Mouse (Mus musculus): ENCODE measurements around the gene Sez6l2.
"Not testable (repeated sequence)": the region's sequence is repeated elsewhere in the genome, so short reads cannot be mapped to it uniquely, and the experiment has no call there.

Sez6l2 gene

DNA sequence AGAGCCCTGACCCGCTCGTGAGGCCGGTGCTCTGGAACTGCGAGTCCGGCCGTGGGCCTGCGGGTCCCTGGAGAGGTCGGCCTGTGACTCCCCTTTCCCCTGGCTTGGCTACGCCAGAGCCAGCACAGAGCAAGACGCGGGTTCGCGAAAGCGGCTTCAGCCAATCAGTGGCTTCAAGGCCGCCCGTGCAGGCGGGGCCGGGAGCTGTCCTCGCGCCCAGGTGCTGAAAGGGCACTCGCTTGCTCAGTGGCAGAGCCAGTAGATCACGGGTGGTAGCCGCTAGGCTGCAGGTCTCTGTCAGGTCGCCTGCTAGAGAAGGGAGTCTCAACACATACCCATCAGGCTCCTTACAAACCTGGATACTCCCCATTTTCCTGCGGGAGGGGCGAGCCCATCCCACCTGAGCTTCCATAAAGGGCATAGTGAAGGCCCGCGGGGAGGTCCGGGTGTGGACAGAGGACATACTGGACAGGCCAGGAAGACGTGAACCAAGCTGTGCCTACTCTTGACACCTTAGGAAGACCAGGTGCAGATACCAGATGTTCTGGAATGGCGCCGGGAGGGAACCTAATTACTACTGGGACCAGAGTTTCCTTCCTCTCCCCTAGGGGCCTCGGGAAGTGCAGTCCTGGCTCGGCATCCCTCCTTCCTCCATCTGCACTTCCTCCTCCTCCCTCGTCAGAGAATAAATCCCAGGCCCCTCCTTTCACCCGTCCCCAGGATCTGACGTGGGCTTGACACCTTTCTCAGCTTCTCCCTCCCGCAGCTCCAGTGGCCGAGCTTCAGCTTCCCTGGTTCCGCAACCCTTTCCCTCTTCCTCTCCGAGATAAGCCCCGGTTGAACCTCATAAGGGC is at the start of gene Sez6l2:
Gene Sez6l2 (plus strand): TSS at position 771 of the 854 bp plus-strand sequence.
- DNase-seq (ENCODE audit: low spot score) = peak; percentile 83

DNA sequence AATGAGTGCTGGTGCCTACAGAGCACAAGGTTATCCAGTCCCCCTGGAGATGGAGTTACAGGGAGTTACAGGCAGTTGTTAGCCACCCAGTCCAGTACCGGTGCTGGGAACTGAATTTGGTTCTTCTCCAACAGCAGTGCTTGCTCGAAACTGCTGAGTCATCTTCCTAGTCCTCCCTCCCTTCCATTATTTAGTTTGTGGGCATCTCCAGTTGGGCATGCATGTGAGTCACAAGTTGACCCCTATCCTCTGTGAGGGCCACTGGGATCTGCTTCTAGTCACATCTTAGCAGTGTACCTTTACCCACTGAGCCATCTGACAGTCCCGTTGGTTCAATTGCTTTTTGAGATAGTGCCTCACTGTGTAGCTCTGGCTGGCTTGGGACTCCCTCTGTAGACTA is 44.8 kb upstream of the Sez6l2 start:
- DNase-seq (ENCODE audit: low spot score) = no peak

DNA sequence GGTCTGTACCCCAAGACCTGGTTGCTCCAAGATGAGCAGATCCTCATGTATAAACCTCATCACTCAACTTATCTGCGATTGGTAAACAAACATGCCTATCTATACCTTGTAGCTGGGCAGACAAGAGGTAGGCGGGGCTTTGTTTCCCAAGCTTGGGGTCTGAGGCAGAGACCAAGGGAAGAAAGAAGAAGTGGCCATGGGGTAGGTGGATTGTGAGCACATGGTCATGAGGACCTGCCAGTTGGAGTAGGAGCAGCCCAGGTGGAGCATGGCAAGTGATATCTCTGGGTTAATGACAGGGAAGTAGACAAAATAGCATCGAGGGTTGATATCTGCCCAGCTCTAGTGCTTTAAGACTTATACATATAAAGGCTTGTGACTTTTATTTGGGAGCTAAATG is 35.5 kb upstream of the Sez6l2 start:
- DNase-seq (ENCODE audit: low spot score) = no peak

DNA sequence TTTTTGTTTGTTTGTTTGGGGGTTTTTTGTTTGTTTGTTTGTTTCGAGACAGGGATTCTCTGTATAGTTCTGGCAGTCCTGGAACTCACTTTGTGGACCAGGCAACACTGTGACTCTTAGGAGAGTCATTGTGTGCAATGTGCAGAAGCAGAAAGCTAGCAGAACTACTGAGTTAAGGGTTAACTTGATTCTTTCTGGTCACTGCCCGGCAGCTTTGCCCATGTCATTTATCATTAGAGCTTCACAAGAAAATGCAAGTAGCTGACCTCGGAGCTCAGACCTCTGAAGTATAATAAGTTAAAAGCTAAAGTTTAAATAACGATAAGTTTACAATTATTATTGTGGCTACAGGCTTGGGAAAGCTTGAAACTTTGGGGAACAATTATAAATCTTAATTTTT is 32.0 kb upstream of the Sez6l2 start:
- not testable (repeated sequence) for DNase-seq (ENCODE audit: low spot score)

DNA sequence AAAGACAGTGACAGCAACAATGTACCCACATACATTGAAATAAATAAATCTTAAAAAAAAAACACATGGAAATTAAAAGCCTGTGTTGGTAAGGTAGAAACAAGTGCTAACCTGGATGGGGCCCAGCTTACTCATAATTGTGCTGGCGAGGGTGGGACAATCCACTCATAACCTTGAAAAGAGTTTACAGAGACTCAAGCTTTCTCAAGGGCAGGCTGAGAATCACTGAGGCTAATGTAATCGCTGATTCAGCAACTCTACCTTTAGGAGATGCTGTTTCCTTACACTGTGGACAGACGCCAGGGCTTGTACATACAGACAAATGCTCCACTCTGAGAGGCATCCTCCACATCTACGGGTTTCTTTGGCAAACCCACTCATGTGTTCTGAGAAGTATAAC is 30.4 kb upstream of the Sez6l2 start:
- no peak for DNase-seq (ENCODE audit: low spot score)

DNA sequence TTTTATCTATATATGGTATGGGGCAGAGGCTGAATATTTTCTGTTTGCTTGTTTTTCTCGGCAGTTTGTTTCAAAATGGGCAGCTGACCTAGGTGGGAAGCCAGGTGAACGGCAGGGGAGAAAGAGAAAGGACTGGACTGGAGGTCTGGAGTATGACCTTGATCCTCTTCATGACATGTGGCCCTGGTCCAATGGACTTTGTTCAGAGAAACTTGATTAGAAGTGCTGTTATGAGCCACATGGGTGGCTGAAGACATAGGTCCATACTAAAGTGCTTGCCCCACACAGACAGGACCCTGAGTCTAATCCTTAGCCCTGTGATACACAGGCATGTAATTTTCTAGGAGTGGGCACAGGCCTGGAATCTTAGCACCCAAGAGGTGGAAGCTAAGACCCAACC is 28.8 kb upstream of the Sez6l2 start:
- no peak for DNase-seq (ENCODE audit: low spot score)

DNA sequence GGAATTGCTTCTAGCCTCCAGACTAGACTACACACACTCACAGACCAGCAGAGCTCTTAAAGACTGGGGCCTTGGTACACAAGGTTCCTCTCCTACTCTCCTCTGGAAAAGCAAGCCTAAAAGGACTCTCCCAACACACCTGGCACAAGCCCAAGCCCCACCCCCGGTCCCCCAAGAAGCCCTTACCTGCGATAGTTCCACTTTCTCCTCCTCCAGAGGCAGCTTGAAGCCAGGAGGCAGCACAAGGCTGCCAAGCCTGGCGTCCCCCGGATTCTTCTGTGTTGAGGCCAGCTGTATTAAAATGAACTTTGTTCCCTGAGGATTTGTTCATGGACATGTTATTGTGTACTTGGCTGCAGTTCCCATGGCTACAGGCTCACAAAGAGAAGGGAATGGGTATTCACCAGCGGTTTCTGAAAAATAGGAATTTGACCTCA is 27.7 kb upstream of the Sez6l2 start, which contains the start of gene Tmem219:
Gene Tmem219 (minus strand): TSS at position 294 of the 437 bp plus-strand sequence.
- peak; percentile 77 for DNase-seq (ENCODE audit: low spot score)

DNA sequence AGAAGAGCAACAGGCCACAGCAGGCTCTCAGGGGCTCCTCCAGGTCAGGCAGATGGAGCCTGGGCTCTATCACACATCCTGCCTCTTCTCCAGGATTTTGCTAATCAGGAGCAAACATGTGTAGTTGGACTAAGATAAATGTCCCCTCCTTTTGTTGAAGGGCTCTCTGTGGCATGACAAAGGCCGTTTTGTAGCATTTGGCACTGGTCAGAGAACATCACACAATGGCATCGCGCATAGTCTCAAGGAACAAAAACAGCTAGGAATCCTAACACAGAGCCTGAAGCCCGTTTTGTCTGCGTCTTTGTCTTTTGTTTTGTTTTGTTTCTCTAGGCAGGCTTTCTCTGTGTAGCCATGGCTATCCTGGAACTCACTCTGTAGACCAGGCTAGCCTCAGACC is 26.4 kb upstream of the Sez6l2 start:
- DNase-seq (ENCODE audit: low spot score) = no peak

DNA sequence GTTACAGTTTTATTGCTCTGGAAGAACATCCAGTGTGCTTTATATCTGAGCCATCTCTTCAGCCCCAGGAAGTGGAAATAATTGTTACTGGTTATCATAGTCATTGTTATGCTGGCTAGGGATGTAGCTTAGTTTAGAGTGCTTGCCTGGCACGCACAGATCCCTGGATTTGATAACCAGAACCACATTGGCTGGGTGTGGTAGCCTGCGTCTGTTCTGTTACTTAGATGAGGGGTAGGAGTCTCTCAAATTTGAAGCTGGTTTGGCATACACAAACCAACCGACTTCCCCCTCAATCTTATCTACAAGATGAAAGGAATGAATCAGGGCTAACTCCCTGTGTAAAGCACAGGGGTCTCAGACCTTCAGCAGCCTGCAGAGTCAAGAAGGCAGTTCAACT is 24.1 kb upstream of the Sez6l2 start:
- DNase-seq (ENCODE audit: low spot score) = no peak

DNA sequence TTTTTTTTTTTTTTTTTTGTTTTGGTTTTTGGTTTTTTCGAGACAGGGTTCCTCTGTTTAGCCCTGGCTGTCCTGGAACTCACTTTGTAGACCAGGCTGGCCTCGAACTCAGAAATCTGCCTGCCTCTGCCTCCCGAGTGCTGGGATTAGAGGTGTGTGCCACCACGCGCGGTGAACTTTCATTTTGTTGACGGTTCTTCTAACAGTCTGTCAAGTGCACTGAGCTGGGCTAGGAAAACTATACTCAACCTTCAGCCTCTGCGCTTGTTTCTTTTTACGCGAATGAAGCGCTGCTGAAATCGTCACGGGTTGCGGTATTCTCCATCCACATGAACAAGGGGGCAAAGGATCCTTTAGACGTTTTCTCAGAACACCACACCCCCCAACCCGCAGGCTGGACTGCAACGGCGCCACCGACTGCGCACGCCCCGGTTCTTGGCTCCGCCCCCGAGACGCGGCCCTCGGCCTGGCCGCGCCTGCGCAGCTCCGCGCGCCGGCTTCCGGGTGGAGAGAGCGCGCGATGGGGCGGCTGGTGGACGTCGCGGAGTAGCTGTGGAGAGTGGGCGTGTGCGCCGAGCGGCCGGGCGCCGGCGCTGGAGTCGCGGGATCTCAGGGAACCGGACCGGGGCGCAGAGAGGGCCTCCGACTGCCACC is 21.9 kb upstream of the Sez6l2 start, which contains the start of gene Kctd13:
Gene Kctd13 (plus strand): TSS at position 496 of the 654 bp plus-strand sequence.
- peak; percentile 93 for DNase-seq (ENCODE audit: low spot score)

DNA sequence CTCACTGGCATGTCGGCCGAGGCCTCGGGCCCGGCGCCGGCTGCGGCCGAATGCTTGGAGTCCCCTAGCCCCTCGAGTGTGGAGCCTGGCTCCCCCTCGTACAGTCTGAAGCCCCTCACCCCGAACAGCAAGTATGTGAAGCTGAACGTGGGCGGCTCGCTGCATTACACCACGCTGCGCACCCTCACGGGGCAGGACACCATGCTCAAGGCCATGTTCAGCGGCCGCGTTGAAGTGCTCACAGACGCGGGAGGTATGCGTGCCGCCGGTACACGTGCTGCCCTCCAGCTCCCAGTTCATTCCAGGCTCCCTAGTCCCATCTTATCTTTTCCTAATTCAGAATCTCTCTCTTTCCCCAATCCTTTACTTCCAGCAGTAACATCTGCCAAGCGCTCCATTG is 21.3 kb upstream of the Sez6l2 start:
- DNase-seq (ENCODE audit: low spot score) = no peak

DNA sequence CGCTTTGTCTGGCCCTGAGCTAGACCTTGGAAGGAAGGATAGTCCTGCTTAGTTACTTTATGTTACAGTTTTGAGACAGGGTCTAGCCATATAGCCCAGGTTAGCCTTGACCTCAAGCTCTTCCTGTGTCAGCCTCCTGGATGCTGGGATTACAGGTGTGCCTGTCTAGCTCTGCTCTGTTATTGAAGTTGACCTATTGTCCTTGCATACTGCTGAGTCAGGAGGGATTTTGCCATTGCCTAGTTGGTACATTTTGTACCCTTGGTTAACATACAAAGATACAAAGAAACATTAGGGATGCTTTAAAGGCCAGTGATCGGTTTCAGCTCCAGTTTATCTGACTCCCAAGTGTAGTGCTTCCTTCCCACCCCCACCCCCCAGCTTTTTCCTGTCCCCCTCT is 17.7 kb upstream of the Sez6l2 start:
- no peak for DNase-seq (ENCODE audit: low spot score)

DNA sequence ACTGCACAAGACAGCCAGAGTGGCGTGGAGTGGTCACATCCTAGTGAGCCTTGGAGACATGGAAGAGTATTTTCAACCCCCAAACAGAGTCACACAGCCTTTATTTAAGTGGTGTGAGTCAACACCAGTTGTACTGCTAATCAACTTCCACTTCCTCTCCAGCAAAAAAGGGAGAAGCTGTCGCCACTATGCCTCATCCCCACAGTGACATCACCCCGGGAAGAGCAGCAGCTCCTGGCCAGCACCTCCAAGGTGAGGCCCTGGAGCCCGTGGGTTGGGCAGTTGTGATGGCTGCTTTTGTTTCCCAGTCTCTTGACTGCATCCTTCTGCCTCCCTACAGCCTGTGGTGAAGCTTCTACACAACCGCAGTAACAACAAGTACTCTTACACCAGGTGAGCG is 9.2 kb upstream of the Sez6l2 start:
- no peak for DNase-seq (ENCODE audit: low spot score)

DNA sequence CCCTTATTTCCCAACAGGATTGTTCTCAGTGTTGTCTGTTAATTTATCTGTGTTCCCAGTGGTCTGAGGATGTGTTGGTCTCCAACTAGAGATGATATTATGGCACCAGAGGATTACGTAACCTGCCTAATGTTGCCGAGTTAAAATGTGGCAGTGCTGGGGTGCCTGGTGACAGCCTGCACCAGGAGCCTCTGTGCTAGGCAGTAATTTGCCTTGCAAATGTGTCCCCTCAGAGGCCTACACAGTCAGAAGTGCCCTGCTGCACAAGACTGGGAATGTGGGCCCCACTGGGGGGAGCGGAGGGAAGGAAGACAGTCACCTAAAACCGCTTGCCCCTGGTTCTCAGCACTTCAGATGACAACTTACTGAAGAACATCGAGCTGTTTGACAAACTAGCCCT is 8.6 kb upstream of the Sez6l2 start:
- DNase-seq (ENCODE audit: low spot score) = no peak

DNA sequence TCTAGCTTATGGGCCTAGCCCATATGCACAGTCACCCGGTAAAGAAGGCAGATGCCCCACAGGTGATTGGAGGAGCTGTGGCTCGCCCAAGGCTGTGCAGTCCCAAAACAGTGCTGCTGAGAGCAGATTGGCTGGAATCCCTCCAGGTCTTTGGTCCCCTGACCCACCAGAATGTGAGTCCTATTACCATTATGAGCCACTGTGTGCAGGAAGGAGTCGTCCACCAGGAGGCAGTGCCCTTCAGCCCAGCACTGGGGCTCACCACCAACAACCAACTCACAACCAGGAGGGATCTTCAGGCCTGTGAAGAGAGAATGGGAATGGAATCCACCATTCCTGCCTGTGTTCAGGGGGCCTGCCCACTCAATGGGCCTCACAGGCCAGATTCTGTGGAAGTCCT is 3.8 kb upstream of the Sez6l2 start:
- no peak for DNase-seq (ENCODE audit: low spot score)

DNA sequence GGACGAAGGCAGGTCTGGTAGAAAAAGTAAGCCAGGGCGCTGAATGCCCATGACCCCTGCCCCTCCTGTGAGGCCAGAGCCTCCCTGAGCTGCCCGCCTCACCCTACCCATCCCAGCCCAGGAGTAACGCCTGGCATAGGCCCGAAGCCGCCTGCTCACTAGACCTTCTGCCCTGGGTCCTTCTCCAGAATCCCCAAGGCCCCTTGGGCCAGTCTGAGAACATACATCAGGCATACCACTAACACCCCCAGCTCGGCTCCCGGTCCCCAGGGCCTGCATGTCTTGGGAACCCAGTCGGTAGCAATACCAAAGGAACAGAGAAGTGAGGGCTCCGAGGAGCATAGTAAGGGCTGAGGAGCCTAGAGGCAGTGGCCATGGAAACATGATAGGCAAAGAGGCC is 1.7 kb upstream of the Sez6l2 start:
- DNase-seq (ENCODE audit: low spot score) = no peak

DNA sequence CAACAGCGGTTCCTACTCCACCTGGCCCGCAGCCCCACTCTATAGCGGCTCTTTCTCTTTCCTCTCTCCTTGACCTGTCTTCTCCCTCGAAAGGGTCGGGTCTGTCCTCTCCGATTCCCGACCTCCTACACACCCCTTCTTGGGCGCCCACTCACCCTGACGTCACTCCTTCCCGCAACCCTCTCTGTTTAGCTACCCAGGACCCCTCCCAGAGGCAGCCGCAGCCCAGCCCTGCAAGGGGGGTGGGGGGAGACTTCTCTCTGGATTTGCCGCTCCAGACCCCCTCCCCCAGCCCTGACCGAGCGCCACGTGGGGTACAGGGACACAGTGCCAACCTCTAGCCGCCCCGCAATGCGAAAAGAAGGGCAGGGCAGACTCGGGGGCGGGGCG is 965 bp upstream of the Sez6l2 start, which contains the start of gene Asphd1:
Gene Asphd1 (minus strand): TSS at position 180 of the 390 bp plus-strand sequence.
- no peak for DNase-seq (ENCODE audit: low spot score)

DNA sequence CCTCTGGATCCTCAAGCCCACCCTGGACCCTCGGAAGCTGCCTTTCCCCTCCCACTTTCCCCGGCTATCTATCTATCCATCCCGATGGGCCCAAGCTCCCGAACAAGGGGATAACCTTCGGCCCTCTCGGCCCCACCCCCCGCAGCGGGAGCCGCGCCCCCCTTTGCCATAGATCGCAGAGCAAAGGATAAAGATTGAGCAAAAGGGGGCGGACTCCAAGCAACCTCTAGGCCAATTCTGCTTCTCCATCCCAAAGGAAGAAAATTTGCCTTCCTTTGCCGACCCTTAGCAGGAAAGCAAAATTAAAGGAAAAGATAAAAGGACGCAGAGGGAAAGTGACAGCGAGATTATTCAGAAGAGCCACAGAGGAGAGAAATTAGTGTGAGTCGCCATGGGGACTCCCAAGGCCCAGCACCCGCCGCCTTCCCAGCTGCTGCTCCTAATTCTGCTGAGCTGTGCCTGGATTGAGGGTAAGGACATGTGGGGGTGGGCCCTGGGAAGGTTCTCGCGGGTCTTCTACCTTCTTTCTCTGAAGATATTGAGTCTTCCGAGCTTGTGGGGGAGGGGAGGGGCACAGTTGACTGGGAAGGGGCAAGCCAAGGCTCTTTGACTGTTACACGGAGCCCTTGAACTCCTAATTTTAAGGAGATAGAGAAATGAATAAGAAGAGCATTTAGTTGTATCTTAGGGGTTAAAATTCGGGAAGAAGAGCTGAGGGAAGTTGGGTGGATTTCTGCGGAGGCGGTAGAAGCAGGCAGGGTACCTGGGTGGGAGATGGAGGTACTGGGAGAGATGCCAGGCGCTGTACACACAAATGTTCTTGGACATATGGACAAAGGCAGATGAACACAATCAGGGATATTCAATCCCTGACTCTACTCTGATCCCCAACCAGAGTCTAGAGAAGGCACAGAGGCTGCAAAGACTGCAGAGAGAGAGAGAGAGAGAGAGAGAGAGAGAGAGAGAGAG is 568 bp downstream of the Sez6l2 start:
- DNase-seq (ENCODE audit: low spot score) = no peak

DNA sequence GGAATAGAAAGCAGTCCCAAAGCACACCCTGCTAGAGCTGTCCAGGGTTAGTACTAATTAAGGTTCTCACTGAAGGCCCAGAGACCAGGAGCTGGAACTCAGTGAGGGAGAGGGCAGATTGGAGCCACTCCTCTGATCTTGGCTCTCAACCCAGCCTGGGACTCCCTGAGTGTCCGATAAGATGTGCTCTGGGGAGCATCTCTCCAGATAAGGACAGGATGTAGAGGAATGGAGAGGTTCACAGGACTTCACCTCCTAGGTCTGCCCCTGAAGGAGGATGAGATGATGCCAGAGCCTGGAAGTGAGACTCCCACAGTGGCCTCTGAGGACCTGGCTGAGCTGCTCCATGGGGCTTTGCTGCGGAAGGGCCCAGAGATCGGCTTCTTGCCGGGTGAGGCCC is 1.4 kb downstream of the Sez6l2 start:
- DNase-seq (ENCODE audit: low spot score) = no peak

DNA sequence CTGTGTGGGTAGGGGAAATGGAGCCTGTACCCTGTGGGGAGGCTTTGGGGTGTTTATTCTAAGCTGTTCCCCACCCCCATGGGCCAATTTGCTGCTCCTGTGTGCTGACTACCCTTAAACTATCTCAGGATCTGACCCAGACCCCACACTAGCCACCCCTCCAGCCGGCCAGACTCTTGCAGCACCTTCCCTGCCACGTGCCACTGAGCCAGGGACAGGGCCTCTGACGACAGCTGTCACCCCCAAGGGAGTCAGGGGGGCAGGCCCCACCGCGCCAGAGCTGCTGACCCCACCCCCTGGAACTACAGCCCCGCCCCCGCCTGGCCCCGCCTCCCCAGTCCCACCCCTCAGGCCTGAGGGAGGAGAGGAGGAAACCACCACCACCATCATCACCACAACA is 2.3 kb downstream of the Sez6l2 start:
- DNase-seq (ENCODE audit: low spot score) = no peak

DNA sequence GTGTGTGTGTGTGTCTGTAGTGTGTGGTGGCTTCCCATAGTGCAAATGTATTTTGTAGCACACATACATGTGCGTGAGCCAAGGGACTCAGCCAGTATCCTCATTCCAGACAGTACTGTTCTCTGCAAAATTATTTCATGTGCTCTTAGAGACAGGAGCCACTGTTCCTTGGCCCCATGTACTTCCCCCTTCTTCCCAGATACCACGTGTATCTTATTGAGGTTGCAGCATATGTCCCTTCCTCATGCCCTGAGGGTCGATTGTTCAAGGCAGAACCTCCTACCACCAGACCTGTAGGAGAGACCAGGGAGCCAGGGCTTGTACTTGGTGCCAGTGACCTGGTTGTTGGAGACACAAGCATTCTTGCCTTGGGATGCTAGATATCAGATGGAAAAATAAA is 4.8 kb downstream of the Sez6l2 start:
- DNase-seq (ENCODE audit: low spot score) = no peak

DNA sequence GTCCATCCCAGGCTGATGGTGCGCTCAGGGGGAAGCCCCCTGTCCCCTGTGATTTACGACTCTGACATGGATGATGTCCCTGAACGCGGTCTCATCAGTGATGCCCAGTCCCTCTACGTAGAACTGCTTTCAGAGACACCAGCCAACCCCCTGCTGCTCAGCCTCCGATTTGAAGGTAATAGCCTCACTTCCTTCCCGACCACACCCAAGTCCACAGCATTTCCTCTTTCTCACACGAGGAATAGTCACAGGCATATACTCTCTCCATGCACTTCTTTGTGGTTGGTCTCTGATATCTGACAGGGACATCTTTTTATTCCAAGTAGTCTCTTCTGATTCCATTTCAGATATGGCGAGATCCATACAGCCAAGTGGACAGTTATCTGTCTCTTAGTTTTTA is 9.4 kb downstream of the Sez6l2 start:
- no peak for DNase-seq (ENCODE audit: low spot score)

Data from lung, postnatal 25 days (tissue).